Mouse (Mus musculus): ENCODE measurements around the gene Dpp6.
A peak's percentile ranks its signal among the peaks of the same experiment; 100 is the strongest.
"Not testable (repeated sequence)": the region's sequence is repeated elsewhere in the genome, so short reads cannot be mapped to it uniquely, and the experiment has no call there.

Dpp6 gene

GRCm38 (mm10) chr5:27399111-27399510 lies 582.1 kb downstream of the Dpp6 start:
- no peak for DNase-seq

DNA sequence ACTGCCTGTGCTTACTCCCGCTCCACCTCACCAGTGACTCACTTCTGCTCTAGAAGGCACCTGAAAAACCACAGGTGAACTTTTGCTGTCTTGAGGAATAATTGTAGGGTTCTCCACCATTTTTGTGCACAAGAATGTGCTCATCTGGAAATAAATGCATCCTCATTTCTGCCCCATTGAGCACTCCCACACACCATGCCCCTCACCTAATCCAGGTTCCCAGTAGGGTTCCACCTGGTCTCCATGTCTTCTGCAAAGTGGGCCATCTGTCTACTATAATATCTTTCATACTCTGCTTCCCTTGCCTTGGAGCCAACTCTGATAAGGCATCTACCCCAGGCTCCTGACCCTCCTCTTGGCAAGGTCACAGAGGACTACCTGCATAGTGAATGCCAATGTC lies 585.6 kb downstream of the Dpp6 start:
- peak; percentile 73 for DNase-seq

GRCm38 (mm10) chr5:27408854-27409253 lies 591.9 kb downstream of the Dpp6 start:
- DNase-seq: peak; percentile 47

- peak; percentile 89 for DNase-seq
Observed at GRCm38 (mm10) chr5:27413023-27413422, 596.0 kb downstream of the Dpp6 start.

GRCm38 (mm10) chr5:27415518-27415917 lies 598.5 kb downstream of the Dpp6 start:
- peak; percentile 52 for DNase-seq

- DNase-seq: no peak
Observed at GRCm38 (mm10) chr5:27416571-27416970, 599.6 kb downstream of the Dpp6 start.

- DNase-seq: peak; percentile 60
Observed at GRCm38 (mm10) chr5:27417398-27417797, 600.4 kb downstream of the Dpp6 start.

GRCm38 (mm10) chr5:27418856-27419255 lies 601.9 kb downstream of the Dpp6 start:
- DNase-seq: no peak

- DNase-seq: no peak
Observed at GRCm38 (mm10) chr5:27421090-27421635, 604.2 kb downstream of the Dpp6 start.

DNA sequence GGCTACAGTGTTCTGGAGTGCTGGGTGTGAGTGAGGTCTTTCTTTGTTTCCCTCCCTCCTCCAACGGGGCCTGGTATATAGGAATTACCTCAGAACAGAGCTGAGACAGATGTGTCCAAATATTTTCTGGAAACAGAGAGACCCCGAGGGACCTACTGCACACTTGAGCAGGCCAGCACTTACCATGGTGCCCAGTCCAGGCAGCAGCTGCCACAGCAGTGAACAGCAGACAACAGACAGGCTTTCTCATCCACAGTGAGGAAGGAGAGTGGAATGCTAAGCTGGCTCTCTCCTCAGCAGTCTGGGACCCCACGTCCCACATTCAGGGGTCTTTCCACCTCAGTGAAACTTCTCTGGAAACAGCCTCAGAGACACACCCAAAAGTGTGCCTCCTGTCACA lies 606.8 kb downstream of the Dpp6 start:
- no peak for DNase-seq

- peak; percentile 85 for DNase-seq
Observed at GRCm38 (mm10) chr5:27424484-27425080, 607.6 kb downstream of the Dpp6 start.

- DNase-seq: no peak
Observed at GRCm38 (mm10) chr5:27426200-27426599, 609.2 kb downstream of the Dpp6 start.

DNA sequence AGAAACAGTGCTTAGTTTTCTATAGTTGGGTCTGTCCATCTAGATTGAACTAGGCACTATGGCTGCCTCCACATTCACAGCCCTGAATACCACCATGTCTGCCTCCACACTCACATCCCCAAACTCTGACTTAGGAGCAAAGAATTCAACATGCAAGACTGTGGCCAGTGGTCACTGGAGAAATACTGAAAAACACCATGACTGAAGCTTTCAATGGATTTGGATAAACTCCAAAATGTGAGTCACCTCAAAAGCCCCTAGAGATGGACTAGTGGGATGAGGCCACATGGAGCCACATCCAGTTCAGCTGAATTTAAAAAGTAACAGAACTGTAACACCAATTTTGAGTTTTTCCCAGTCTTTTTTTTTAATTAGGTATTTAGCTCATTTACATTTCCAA lies 616.6 kb downstream of the Dpp6 start:
- no peak for DNase-seq

DNA sequence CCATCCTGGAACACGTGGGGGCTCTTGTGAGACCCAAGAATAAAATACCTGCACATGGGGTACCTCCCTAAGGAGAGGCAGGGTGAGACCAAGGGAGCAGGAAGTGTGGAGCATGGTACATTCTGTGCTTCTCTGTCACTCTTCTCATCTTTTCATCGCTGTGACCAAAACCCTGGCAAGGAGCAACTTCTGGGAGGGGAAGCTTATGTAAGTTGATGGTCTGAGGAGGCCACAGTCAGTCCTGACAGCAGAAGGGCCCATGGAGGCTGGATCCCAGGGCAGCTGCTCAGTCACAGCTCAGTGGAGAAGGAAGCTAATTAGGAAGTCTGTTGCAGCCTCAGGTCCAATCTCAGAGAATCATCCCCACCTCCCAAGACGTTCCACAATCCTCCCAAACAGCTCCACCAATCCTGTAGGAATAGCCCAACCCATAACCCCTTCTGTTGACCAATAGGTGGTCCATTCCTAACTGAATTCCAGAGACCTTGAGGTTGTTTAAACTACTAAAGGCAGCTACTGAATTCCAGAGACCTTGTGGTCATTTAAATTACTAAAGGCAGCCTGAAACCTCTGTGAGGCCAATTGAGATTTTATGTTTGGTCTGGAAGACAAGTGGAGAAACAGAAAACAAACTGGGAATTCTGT lies 636.3 kb downstream of the Dpp6 start:
- peak; percentile 82 for DNase-seq

- no peak for DNase-seq
Observed at GRCm38 (mm10) chr5:27454386-27454785, 637.4 kb downstream of the Dpp6 start.

- DNase-seq: peak; percentile 62
Observed at GRCm38 (mm10) chr5:27456981-27457380, 640.0 kb downstream of the Dpp6 start.

- DNase-seq: no peak
Observed at GRCm38 (mm10) chr5:27457686-27458085, 640.7 kb downstream of the Dpp6 start.

GRCm38 (mm10) chr5:27474964-27475465 lies 658.0 kb downstream of the Dpp6 start:
- no peak for DNase-seq

GRCm38 (mm10) chr5:27481706-27482105 lies 664.7 kb downstream of the Dpp6 start:
- DNase-seq: peak; percentile 40

GRCm38 (mm10) chr5:27486138-27486537 lies 669.1 kb downstream of the Dpp6 start:
- DNase-seq: no peak

GRCm38 (mm10) chr5:27490942-27491341 lies 673.9 kb downstream of the Dpp6 start:
- DNase-seq: no peak

- not testable (repeated sequence) for DNase-seq
Observed at GRCm38 (mm10) chr5:27501338-27501737, 684.3 kb downstream of the Dpp6 start, which contains the start of gene Speer4b. Speer4b (minus strand) TSS chr5:27501438.

DNA sequence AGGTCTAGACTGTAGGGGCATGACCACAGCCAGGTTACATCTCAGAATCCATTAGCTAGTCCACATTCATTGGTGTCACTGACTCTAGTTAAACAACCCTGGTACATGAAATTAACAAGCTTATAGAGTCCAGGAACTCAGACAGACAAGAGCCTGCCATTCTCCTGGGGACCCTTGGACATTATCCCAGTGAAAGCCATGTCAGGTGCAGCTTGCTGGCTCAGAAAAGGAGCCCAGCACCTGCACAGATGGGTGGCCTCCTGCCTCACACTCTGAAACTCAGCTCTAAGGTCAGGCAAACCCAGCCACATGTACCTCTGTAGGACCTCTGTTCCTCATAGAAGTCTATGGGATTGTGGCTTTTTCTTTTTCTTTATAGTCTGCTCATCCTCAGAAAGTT lies 701.7 kb downstream of the Dpp6 start:
- peak; percentile 41 for DNase-seq

DNA sequence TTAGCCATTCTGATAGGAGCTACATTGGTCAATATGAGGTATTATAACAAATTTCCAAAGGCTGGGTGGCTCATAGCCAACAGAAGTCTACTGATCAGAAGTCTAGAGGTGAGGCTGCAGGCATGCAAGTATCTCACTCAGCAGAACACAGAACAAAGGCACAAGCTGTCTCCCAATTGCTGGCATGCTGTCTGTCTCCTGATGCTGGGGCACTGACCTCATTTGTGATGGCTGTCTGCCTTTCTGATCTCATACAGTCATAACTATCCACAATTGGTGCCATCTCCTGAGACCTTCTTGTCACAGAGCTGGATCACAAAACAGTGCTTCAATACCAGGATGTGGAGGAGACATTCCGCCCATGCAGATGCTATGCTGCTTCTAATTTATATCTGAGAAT lies 709.9 kb downstream of the Dpp6 start:
- DNase-seq: peak; percentile 45
